Mouse (Mus musculus) ES-E14 (cell line): ENCODE results near the gene Bace2. TPM values are rescaled to one million over a fixed set of nuclear protein-coding genes. Genes with fewer than 3 reads are reported as not detected.

ENCODE experiments used
- DNase-seq: peaks from one replicate; pipeline ENCODE4 v3.0.0-alpha.2; 2013; ENCODE audit warnings: low read depth, low spot score
- H3K27ac ChIP-seq: 2 replicates; pipeline ENCODE4 v1.5.1; 2012; ENCODE audit warnings: low read depth, mild to moderate bottlenecking, low read length, moderate library complexity, mixed read lengths; ENCODE audit not compliant: poor library complexity, insufficient read depth, severe bottlenecking
- H3K36me3 ChIP-seq: 2 replicates; pipeline ENCODE4 v1.6.1; 2012; ENCODE audit warnings: mild to moderate bottlenecking, low read length, moderate library complexity, mixed read lengths; ENCODE audit not compliant: control insufficient read depth, poor library complexity, insufficient read depth, severe bottlenecking
- H3K4me1 ChIP-seq, 2 experiments: fragments of 150-350 bp in 1 of 2; sonication (generic) in 1 of 2; 2 replicates each; pipeline ENCODE4 v1.6.1; 2012; ENCODE audit warnings: low read length in 2 of 2, mild to moderate bottlenecking in 1 of 2, mixed read lengths in 1 of 2; ENCODE audit not compliant: control insufficient read depth in 2 of 2, insufficient read depth in 2 of 2, poor library complexity in 1 of 2
- H3K4me3 ChIP-seq, 2 experiments: fragments of 150-350 bp in 1 of 2; sonication (generic) in 1 of 2; 2 replicates each; pipeline ENCODE4 v1.5.1; 2012; ENCODE audit warnings: low read length in 2 of 2, low read depth in 1 of 2, mild to moderate bottlenecking in 1 of 2, mixed read lengths in 1 of 2; ENCODE audit not compliant: insufficient read depth in 1 of 2, poor library complexity in 1 of 2, severe bottlenecking in 1 of 2
- H3K9ac ChIP-seq: 2 replicates; pipeline ENCODE4 v1.6.1; 2012; ENCODE audit warnings: low read depth, mild to moderate bottlenecking, low read length, mixed read lengths; ENCODE audit not compliant: poor library complexity, insufficient read depth, severe bottlenecking
- H3K9me3 ChIP-seq: fragments of 150-350 bp; sonication (generic); 2 replicates; pipeline ENCODE4 v1.6.1; 2012; ENCODE audit warnings: low read depth, mild to moderate bottlenecking, low read length; ENCODE audit not compliant: control insufficient read depth, insufficient read depth
- CHD2 ChIP-seq: IDR thresholded peaks from 2 replicates; pipeline ENCODE4 v1.6.1; 2014; ENCODE audit warnings: mild to moderate bottlenecking, low read depth, low read length, inconsistent platforms
- HCFC1 ChIP-seq: IDR thresholded peaks from 2 replicates; pipeline ENCODE4 v1.6.1; 2012; ENCODE audit warnings: low read length, inconsistent platforms, borderline replicate concordance; ENCODE audit not compliant: insufficient read depth
- MAFK ChIP-seq: IDR thresholded peaks from 2 replicates; pipeline ENCODE4 v1.6.1; 2014; ENCODE audit warnings: mild to moderate bottlenecking, low read depth, low read length, inconsistent platforms; ENCODE audit not compliant: insufficient read depth
- ZC3H11A ChIP-seq: IDR thresholded peaks from 2 replicates; pipeline ENCODE4 v1.6.1; 2012; ENCODE audit warnings: low read depth, mild to moderate bottlenecking, inconsistent platforms, low read length, borderline replicate concordance
- ZNF384 ChIP-seq: IDR thresholded peaks from 2 replicates; pipeline ENCODE4 v1.6.1; 2012; ENCODE audit warnings: low read depth, low read length, inconsistent platforms
- in situ Hi-C, 2 experiments: fragments of 600-800 bp; cut with MboI; formaldehyde crosslinking; loops; one replicate each; pipeline ENCODE4 v1.15.1; 2025; ENCODE audit warnings: low sequenced_read_pairs in 2 of 2, inconsistent platforms in 1 of 2; ENCODE audit not compliant: unreplicated experiment in 2 of 2
- total RNA-seq: library from RNA; depleted of rRNA; stranded (reverse); fragments of 300-350 nt; gene quantifications from 2 replicates; pipeline ENCODE4 v1.2.3, GENCODE M21; 2012

Gene Bace2
- total RNA-seq, 1 experiment = 0.54 TPM

DNA sequence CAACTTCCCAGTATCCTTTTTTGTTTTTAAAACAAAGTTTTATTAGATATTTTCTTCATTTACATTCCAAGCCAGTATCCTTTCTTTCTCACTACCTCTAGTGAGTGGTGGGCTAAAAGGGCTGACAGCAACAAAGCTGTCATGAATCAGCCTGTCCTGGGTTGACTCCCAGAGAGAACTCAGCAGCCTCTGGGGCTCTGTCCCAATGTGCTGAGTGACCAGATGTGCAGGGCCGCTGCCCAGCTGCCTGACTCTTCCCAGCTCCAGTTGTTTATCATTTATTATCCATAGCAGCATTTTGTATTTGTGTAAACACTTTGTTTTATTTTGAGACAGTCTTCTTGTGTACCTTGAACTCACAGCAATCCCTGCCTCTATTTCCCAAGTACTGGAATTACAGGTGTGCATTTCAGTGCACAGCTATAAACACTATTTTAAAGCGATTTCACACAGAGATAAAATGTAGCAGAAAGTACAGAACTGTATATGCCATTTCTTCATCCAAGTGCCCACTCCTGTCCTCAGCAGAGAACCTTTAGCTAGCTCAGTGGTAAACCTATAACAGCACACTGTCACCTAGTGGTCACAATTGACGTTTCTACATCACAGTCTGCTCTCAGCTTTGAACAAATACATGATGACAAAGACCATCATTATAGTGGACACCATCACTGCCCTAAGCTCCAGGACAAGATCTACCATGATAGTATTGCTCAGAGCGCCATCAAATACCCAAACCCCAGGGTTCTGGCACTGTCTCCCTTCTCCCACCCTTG is 109.8 kb downstream of the Bace2 start:
- Histone ChIP-seq H3K9ac (no peak overlapping the region), H3K4me3 (no peak overlapping the region), H3K9me3 (no peaks in the 10 kb centered on the region), H3K27ac (no peak overlapping the region), H3K4me1 (no peaks in the 10 kb centered on the region), H3K36me3 (no peaks in the 10 kb centered on the region)
- in situ Hi-C loops = no loop called here
- no peak for DNase-seq
- TF ChIP-seq ZNF384 = no peak
- no peak for TF ChIP-seq HCFC1
- no peak for TF ChIP-seq ZC3H11A
- TF ChIP-seq MAFK = no peak
- no peak for TF ChIP-seq CHD2

DNA sequence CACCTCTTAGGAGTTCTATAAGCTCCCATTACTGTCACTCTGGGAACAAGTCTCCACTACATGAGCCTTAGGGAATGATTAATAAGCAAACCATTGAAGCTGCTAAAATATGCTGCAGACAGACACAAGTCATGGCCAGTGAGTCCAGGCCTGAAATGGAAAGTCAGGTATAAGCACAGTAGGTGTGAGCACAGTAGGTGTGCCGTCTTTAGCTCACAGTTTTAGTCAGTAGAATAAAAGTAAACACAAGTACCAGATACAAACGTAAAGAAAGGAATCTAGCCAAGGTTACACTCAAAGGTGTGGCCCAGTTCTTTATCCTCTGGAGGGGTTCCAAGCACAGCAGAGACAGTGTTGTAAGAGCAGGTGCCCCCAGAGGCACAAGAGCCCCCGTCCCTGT is 110.9 kb downstream of the Bace2 start:
- in situ Hi-C loops = no loop called here
- Histone ChIP-seq H3K9ac (no peak overlapping the region), H3K9me3 (no peaks in the 10 kb centered on the region), H3K27ac (no peak overlapping the region), H3K36me3 (no peaks in the 10 kb centered on the region), H3K4me1 (no peaks in the 10 kb centered on the region), H3K4me3 (no peak overlapping the region)
- TF ChIP-seq ZNF384 (no peak), CHD2 (no peak), MAFK (no peak), ZC3H11A (no peak), HCFC1 (no peak)
- no peak for DNase-seq

DNA sequence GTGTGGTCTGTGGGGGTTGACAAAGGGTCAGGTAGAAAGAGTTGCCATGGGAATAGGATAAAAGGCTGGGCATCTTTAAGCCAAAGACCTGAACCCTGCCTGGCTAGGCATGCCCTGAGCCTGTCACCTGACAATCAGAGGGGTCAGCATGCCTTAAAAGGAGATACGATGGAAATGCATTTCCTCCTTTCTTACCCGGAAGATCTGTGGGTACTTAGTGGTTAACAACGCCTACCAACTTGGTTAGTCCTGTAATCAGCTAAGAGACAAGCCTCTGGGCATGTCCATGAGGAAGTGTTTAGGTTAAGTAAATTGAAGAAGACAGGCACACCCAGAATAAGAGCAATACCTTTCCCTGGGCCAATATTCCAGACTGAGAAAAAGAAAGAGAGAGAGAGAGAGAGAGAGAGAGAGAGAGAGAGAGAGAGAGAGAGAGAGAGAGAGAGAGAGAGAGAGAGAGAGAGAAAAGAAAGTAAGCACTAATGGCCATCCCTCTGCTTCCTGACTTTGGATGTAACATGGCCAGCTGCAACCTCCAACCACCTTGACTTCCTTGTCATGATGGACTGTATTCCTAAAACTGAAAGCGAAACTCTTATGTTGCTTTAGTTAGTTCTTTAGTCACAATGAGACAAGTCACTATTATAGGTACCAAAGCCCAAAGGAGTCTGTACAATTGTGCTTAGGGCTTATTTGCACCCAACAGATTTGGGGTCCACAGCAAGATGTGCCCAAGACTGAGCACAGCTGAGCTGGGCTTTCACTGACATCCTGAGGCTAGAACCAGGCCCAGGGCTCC is 111.7 kb downstream of the Bace2 start:
- Histone ChIP-seq H3K9ac (no peak overlapping the region), H3K4me1 (no peaks in the 10 kb centered on the region), H3K9me3 (no peaks in the 10 kb centered on the region), H3K27ac (no peak overlapping the region), H3K4me3 (no peak overlapping the region), H3K36me3 (no peaks in the 10 kb centered on the region)
- TF ChIP-seq HCFC1 (no peak), ZNF384 (no peak), CHD2 (no peak), ZC3H11A (no peak), MAFK (no peak)
- in situ Hi-C loops = no loop called here
- DNase-seq = no peak

DNA sequence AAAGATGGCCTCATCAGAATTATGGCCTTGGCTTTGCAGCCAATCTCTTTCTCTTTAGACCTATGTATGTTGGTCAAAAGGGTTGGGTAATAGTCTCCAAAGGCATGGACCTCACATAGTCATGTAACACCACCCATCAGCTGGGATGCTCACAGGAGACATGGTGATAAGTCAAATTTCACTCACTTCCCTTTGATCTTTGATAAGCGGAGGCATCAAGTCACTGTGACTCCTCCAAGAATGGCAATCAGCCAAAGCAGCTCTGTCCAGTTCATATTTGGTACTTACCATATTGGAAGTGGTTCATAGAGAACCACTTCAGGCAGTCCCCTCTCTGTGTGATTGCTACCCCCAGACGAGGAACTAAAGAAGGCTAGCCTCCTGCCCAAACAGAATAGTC is 118.1 kb downstream of the Bace2 start:
- TF ChIP-seq CHD2 (no peak), ZNF384 (no peak), MAFK (no peak), HCFC1 (no peak), ZC3H11A (no peak)
- Histone ChIP-seq H3K36me3 (no peaks in the 10 kb centered on the region), H3K27ac (no peak overlapping the region), H3K9me3 (no peaks in the 10 kb centered on the region), H3K9ac (no peak overlapping the region), H3K4me1 (no peaks in the 10 kb centered on the region), H3K4me3 (no peak overlapping the region)
- in situ Hi-C loops = no loop called here
- no peak for DNase-seq
